Mouse (Mus musculus) forelimb bud, embryonic 11.5 days (tissue): ENCODE measurements around the gene Tex11.
"Not testable (repeated sequence)": the region's sequence is repeated elsewhere in the genome, so short reads cannot be mapped to it uniquely, and the experiment has no call there.

Experiments used
- DNase-seq: peaks from one replicate; pipeline ENCODE4 v3.0.0-alpha.2; 2012; ENCODE audit warnings: low read depth, low spot score

Tex11 gene

DNA sequence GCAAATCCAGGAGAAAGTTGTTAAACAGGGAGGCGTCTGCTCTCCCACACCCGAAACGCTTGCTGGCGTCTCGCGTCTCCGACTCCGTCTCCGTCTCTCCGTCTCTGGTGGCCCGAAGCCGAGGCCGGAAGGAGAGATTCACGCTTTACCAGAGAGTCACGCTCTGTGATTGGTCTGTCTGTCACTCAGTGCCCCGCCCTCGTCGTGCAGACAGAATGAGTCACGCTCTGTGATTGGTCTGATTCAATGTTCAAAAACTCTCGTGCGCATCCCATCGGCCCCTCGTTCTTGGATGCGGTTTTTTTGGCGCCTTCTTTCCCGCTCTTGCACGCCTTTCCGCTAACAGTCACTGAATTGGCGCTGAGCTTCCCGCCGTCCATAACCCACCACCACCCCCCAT, at the start of gene Tex11:
Tex11 (minus strand) TSS at position 127 of the 400 bp plus-strand sequence.
- DNase-seq, result no peak

GRCm38 (mm10) chrX:101085920-101086319, 26.5 kb upstream of the Tex11 start, which contains the start of gene Slc7a3:
TSS of gene Slc7a3 (minus strand) at chrX:101086020.
- DNase-seq, result no peak

DNA sequence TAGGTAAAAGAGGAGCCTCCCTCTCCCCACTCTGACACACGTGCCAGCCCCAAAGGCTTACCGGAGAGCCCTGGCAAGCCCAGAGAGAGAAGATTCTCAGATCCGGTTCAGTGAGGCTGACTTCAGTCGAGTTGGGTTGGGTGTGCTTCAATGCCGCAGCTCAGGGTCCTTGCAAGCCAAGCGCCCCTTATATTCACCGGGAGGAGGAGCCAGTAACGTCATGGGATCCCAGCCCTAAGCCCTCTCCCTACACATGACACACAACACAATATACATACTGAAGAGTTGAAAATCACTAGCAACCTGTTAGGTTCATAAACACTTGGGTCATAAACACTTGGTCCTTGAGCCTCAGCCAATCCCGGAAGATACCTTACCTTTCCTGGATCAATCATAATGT, 25.7 kb upstream of the Tex11 start:
- not testable (repeated sequence) for DNase-seq

DNA sequence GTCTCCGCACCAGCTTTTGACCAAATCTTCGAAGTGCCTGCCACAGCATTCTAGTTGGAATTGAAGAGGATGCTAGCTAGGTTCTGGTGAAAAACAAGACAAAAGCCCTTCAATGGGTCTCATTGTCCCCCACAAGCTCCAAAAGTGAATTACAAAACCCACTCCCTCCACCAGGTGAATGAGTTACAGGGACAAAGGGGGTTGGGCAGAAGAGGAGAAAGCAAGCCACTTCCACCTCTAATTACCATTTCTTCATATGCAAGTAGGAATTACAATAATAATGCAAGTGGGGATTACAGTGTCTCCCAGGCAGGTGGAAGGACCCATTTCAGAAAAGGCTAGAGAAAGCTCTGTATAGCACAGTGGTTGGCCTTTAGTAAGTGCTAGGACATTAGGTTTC, 24.7 kb upstream of the Tex11 start:
- no peak for DNase-seq

- DNase-seq, result no peak
These were observed 5.8 kb upstream of the Tex11 start for GRCm38 (mm10) chrX:101065245-101065644.

GRCm38 (mm10) chrX:101063503-101063902, 4.0 kb upstream of the Tex11 start:
- no peak for DNase-seq

- peak; percentile 0 for DNase-seq
These were observed 115.8 kb downstream of the Tex11 start for GRCm38 (mm10) chrX:100943640-100944039.

- no peak for DNase-seq
These were observed 220.3 kb downstream of the Tex11 start for GRCm38 (mm10) chrX:100839211-100839610.

- DNase-seq, result no peak
These were observed 226.7 kb downstream of the Tex11 start for GRCm38 (mm10) chrX:100832806-100833205.

DNA sequence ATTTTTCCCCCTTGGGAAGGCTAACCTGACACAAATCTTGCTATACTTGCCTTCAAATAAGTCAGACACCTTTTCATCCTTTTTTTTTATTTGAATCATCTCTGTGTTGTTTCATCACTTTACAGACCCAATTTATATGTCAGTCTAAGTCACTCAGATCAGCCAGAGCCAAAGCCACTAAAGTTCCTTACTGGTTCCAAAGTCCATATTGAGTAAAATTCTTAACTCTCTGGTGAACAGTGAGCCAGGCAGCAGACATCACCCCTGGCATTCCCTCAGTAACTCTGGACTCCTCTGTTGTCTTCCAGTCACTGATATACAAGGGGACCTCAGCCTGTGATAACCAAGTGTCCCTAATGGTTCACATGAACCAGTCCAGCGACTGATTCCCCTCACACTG, 233.9 kb downstream of the Tex11 start:
- no peak for DNase-seq

DNA sequence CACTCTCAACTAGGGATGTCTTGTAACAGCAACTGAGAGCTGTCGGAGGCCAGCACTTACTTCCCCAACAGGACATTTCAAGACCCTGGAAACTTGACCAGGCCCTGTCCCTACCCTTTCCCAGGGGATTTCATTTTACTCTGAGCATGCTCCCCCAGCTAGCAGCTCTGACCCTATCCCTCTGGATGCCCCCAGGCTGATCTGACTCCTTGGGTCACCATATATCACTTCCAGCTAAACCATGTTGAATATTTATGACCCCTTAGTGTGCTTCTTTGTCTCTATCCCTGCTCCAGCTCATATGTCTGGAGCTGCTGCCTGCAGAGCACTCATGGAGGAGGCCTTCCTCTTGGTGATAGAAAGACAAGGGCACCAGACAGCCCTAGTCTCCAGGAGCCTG, 238.3 kb downstream of the Tex11 start:
- no peak for DNase-seq

GRCm38 (mm10) chrX:100818681-100819080, 240.8 kb downstream of the Tex11 start:
- DNase-seq, result no peak

- DNase-seq, result no peak
These were observed 243.7 kb downstream of the Tex11 start for GRCm38 (mm10) chrX:100815766-100816165.

DNA sequence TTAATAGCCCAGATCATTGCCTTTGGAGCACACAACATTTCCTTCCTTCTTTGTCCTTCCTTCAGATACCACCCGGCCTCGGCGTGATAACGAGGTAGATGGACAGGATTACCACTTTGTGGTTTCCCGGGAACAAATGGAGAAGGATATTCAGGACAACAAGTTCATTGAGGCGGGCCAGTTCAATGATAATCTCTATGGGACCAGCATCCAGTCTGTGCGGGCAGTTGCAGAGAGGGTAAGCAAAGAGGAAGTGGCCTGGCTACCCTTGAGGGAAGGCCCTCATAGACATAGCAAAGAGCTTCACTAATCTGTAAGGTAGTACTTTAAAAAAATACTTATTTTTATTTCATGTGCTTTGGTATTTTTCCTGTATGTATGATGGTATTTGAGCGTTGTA, 245.3 kb downstream of the Tex11 start:
- no peak for DNase-seq

- DNase-seq, result no peak
These were observed 248.3 kb downstream of the Tex11 start for GRCm38 (mm10) chrX:100811129-100811528.

GRCm38 (mm10) chrX:100802034-100802433, 257.4 kb downstream of the Tex11 start:
- no peak for DNase-seq

DNA sequence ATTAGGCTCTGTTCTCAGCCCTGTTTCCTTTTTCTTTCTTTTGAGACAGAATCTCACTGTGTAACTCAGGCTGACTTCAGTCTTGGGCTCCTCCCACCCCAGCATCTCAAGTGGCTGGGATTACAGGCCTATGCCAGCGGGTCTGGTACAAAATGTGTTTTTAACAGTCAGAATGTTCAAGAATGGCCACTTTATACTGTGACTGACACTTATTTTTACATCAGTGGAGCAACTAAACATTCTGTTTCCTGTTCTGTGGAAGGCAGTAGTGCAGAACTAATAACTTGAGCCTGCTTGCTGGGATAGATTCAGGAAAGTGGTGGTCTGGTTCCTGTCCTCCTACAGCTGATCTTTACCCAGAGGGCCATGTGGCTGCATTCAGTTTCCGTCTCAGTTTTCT, 258.8 kb downstream of the Tex11 start:
- peak; percentile 32 for DNase-seq

- no peak for DNase-seq
These were observed 261.5 kb downstream of the Tex11 start for GRCm38 (mm10) chrX:100797851-100798527.

- DNase-seq, result no peak
These were observed 262.1 kb downstream of the Tex11 start for GRCm38 (mm10) chrX:100797370-100797769.

DNA sequence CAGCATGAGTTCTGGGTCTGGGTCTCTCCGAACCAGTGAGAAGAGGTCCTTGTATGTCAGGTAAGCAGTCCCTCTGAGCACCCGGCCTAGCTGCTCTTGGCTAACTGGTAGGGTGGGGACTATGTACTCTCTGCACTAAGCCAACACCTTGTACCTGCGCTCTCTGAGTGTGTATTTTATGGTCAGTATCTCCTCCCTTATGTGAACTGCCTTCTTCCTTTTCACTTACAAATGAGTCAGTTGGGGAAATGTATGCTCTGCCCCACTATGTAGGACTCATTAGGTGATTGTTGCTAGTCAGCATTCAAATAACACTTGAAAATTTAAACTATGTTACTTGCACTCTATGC, 262.8 kb downstream of the Tex11 start:
- DNase-seq, result no peak

DNA sequence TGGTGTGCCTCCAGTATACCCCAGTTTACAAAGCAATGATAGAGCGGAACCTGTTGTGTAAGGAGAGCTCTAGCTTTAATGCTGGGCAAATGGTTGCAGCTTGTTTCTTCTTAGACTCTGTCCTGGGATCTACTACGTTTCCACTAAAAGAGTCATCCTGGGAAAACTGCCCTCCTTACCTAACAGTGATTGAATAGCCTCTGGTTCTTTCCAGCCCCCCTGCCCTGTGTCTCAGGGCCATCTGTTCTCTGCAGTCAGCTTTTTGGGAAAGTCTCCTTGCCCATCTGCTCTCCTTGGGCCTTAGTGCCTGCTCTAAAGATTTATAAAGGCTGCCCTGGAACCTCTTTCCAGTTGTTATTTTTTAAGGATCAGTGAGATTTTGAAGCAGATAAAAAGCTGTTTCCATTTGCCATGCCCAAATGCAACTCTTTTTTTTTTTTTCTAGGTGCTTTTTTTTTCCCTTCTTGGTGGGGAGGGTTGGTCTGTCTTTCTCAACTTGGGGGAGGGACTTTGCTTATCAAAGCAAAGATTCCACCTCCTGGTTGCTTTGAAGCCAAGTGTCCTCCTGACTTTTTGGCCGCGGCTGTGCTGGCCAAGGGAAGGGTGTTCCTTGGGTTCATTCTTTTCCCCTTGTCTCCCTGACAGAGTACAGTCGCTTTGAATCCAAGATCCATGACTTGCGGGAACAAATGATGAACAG, 263.3 kb downstream of the Tex11 start:
- no peak for DNase-seq

DNA sequence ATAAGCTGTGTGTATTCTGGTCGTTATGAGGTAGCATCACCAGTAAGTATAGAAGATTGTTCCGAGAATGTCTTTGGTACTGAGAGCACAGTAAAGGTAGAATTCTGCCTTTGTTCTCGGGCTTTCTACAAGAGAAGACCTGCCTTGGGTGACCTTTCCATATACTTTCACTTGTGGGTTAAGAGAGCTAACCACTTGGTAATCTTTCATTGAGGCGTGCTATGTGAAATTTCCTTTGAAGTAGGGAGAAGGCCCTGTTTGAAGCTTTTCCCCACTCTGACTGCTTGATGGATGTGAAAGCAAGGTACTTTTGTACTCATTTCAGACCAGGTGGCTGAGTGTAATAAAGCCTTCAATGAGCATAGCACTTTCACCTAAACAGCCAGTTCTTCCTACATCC, 270.1 kb downstream of the Tex11 start:
- DNase-seq, result no peak
